Mouse (Mus musculus) midbrain, embryonic 13.5 days (tissue): ENCODE data around the gene Grhpr. TPM values are rescaled to one million over a fixed set of nuclear protein-coding genes. Genes with fewer than 3 reads are reported as not detected.
"Not testable (repeated sequence)": the region's sequence is repeated elsewhere in the genome, so short reads cannot be mapped to it uniquely, and the experiment has no call there.

ENCODE experiments used
- ATAC-seq: fragments of 200-750 bp; cut with Nextera tagmentation; 2 replicates; pipeline ENCODE4 v1.8.0; 2017; ENCODE audit warnings: mild to moderate bottlenecking, moderate TSS enrichment, moderate library complexity
- H3K27ac ChIP-seq: fragments of 300-500 bp; sonication (generic); 2 replicates; pipeline ENCODE4 v1.5.1; 2015; ENCODE audit warnings: inconsistent platforms, mild to moderate bottlenecking, moderate library complexity
- H3K27me3 ChIP-seq: fragments of 300-500 bp; sonication (generic); 2 replicates; pipeline ENCODE4 v1.6.1; 2015; ENCODE audit warnings: mild to moderate bottlenecking, inconsistent platforms
- H3K36me3 ChIP-seq: fragments of 300-500 bp; sonication (generic); 2 replicates; pipeline ENCODE4 v1.6.1; 2015; ENCODE audit warnings: mild to moderate bottlenecking, inconsistent platforms
- H3K4me1 ChIP-seq: fragments of 300-500 bp; sonication (generic); replicated peaks from 2 replicates; pipeline ENCODE4 v1.6.1; 2015; ENCODE audit warnings: inconsistent platforms
- H3K4me2 ChIP-seq: fragments of 300-500 bp; sonication (generic); replicated peaks from 2 replicates; pipeline ENCODE4 v1.6.1; 2015; ENCODE audit warnings: moderate library complexity, mild to moderate bottlenecking, inconsistent platforms
- H3K4me3 ChIP-seq: fragments of 300-500 bp; sonication (generic); replicated peaks from 2 replicates; pipeline ENCODE4 v1.5.1; 2015; ENCODE audit warnings: mild to moderate bottlenecking, inconsistent platforms
- H3K9ac ChIP-seq: fragments of 300-500 bp; sonication (generic); replicated peaks from 2 replicates; pipeline ENCODE4 v1.6.1; 2015; ENCODE audit warnings: mild to moderate bottlenecking, inconsistent platforms
- H3K9me3 ChIP-seq: fragments of 300-500 bp; sonication (generic); 2 replicates; pipeline ENCODE4 v1.6.1; 2016; ENCODE audit warnings: mild to moderate bottlenecking, inconsistent platforms
- WGBS: fragments of 180-500 bp; shearing (Covaris S2); methylation state at CpG from one replicate; pipeline ENCODE4 v1.1.7; 2015; 5-methylcytosine and 5-hydroxymethylcytosine counted together
- polyA plus RNA-seq: library from polyadenylated mRNA; unstranded; fragments of >200 nt; fragmentation: Nextera tagmentation; extraction: Ambion mirVana; gene quantifications from 2 replicates; pipeline ENCODE4 v1.2.1, GENCODE M21; 2015

The Grhpr gene
- polyA plus RNA-seq, 1 experiment from 2014 or later = 23.0 TPM

DNA sequence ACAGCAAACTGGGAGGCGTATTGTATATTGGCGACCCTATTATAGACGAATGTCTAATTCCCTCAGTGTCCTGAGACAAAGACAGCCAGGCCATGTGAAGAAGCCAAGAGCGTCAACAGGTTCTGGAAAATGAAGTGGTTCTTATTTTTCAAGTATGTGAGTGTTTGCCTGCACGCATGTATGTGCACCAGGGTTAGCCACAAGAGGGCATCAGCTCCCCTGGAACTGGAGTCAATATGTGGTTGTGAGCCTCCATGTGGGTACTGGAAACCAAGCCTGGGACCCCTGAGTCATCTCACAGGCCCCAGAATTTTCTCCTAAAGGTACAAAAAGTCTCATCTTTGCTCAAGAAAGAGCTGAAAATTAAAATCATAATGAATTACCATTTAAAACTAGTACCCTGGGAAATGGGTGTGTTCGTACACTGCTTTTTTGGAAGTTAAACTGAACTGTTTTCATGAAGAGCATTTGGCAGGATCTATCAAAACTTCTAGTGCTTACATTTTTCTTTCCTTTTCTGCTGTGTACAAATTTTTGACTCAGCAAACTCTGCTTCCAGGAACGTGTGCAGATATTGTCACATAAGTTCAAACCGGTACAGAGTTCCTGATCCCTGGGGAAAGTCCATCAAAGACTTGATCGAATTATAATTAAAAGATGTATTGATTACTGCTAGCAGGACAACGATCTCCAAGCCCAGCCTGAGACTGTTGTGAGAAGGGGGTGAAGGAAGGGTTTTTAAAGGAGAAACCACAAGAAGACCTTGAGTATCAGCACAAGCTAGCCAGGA is 4.1 kb upstream of the Grhpr start:
- Histone ChIP-seq H3K4me1 (peaks cover 22% of the 10 kb centered on the region), H3K9ac (no peak overlapping the region), H3K36me3 (no peaks in the 10 kb centered on the region), H3K27ac (no peak overlapping the region), H3K9me3 (no peaks in the 10 kb centered on the region), H3K4me2 (no peak overlapping the region), H3K4me3 (no peak overlapping the region), H3K27me3 (no peaks in the 10 kb centered on the region)
- 91% methylated on average over 10 of the region's 10 CpGs for WGBS
- ATAC-seq = no peak

DNA sequence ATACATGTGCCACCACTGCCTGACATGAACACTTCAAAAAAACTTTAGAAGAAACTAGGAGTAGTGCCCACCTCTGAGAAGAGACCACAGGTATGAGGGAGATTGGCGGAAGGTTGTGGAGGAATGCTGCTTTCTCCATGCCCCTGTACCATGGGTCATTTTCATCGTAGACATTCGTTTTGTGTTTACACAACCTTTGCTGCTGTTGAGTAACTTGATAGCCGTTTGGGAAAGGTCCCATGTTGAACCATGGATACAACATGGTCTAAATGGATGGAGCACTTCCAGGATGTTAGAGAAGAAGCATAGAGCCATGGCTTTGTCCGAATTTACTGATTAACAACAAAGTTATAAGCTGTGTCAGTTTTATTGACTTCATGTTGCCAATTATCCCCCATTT is 3.0 kb upstream of the Grhpr start:
- H3K9me3 ChIP-seq = no peaks in the 10 kb centered on the region
- WGBS = 81% methylated on average over 5 of the region's 5 CpGs
- no peak for ATAC-seq
- no peaks in the 10 kb centered on the region for H3K27me3 ChIP-seq
- peaks cover 30% of the 10 kb centered on the region for H3K4me1 ChIP-seq
- H3K4me3 ChIP-seq = no peak overlapping the region
- H3K36me3 ChIP-seq = no peaks in the 10 kb centered on the region
- no peak overlapping the region for H3K9ac ChIP-seq
- no peak overlapping the region for H3K4me2 ChIP-seq
- H3K27ac ChIP-seq = no peak overlapping the region

DNA sequence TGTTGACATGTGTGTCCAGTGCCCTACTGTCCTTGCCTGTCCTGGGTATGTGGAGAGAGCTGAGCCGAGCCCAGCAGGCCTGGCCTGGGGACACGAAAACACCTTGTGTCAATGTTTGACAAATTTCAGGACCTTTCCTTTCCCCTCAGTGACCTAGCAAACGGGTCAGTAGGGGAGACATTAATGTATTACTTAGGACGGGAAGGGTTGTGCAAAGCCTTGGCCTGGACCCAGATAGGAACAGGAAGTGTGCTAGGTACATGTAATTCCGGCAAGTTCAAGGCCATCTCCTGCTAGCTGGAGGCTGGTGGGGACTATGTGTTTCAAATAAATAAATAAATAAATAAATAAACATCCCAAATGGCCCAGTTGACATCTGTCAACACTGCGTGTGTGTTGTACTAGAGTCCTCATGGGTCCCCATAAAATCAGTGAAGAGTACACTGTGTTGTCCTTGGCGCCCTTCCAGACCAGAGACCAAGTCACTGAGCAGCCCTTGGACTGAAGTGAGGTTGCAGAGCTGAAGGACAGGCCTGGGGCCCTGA is 1.3 kb upstream of the Grhpr start:
- Histone ChIP-seq H3K9ac (no peak overlapping the region), H3K9me3 (no peaks in the 10 kb centered on the region), H3K27me3 (no peaks in the 10 kb centered on the region), H3K4me2 (no peak overlapping the region), H3K4me3 (no peak overlapping the region), H3K27ac (no peak overlapping the region), H3K4me1 (peaks cover 27% of the 10 kb centered on the region), H3K36me3 (0 out of 2 replicates have a peak, but pooled peaks cover 6% of the 10 kb centered on the region)
- WGBS = 88% methylated on average over 7 of the region's 7 CpGs
- ATAC-seq = no peak

DNA sequence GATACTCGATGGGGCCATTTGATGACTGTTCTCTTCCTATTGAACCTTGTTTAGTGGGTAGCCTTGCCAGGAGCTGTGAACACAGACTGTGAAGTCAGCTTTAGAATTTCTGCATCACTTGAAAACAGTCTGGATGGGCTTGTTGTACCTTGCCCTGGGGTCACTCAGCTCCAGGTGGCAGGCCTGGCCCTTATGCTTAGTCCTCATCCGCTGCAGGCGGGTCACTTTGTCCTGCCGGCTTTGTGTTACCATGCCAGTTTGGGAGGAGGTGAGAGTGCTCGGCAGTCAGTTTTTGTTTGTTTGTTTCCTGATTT is 736 bp downstream of the Grhpr start:
- Histone ChIP-seq H3K4me3 (peak overlapping the region; percentile 56), H3K4me2 (peak overlapping the region; percentile 85), H3K27me3 (no peaks in the 10 kb centered on the region), H3K9me3 (no peaks in the 10 kb centered on the region), H3K4me1 (peaks cover 27% of the 10 kb centered on the region), H3K36me3 (0 out of 2 replicates have a peak, but pooled peaks cover 7% of the 10 kb centered on the region), H3K9ac (0 out of 2 replicates have a peak overlapping the region, but pooled peaks have one; percentile 76), H3K27ac (no peak overlapping the region)
- 24% methylated on average over 5 of the region's 5 CpGs for WGBS
- ATAC-seq = no peak

DNA sequence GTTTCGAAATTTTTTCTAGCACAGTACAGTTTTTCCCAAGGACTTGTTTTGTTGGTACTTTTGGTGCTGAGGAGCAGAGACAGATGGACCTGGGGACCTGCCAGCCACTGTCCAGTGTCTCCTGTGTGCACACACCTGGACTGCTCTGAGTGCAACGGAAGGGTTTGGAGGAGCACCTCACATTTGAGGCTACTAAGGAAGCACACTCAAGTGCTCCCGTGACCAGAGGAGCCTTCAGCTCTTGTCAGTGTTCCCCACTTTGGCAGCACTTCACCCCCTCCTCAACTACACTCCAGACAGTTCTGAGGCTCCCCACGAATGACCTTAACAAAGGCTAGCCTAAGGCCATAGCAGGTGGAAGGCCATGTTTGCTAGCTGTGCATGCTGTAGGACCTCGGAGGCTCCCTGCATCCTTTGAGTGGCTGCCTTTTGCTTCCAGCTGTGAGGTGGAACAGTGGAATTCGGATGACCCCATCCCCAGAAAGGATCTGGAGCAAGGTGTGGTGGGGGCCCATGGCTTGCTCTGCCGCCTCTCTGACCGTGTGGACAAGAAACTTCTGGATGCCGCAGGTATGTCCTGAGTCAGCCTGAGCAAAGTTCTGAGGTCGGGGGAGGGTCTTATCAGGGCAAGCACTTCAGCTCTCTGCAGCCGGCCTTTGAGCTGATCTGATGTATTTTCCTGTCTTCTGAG is 1.4 kb downstream of the Grhpr start:
- H3K27me3 ChIP-seq = no peaks in the 10 kb centered on the region
- ATAC-seq = no peak
- no peak overlapping the region for H3K27ac ChIP-seq
- H3K4me1 ChIP-seq = peaks cover 27% of the 10 kb centered on the region
- H3K36me3 ChIP-seq = peaks cover 12% of the 10 kb centered on the region; the same call in 1 of the 2 replicates
- H3K4me2 ChIP-seq = peak overlapping the region; percentile 85; the same call in 1 of the 2 replicates
- H3K9me3 ChIP-seq = no peaks in the 10 kb centered on the region
- WGBS = 75% methylated on average over 11 of the region's 11 CpGs
- no peak overlapping the region for H3K9ac ChIP-seq
- no peak overlapping the region for H3K4me3 ChIP-seq

DNA sequence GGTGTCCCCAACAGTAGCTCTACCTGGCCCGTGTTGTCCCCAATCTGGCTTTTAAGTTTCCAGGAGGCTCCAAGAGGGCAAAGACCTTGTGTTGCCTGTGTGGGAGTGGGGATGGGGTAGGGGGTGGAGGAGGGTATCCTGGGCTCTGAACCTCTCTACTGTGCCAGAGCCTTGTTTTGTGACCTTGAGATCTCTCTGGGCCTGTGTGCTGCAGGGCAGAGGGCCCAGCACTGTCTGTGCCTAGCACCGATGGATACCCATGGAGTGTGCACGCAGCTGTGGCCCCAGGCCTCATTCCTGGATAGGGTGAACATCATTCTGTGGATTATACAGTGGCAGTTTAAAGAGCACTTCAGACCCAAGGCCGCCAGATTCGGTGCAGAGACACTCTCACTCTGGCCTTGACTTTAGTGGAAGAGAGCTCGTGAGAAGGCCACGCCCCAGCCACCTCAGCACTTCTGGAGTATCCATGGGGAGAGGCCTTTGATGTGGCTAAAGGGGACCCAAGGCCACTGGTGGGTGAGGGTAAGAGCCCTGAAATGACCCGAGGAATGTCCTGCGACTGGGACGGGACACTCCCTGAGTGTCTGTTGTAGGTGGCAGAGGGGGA is 2.0 kb downstream of the Grhpr start:
- 90% methylated on average over 10 of the region's 10 CpGs for WGBS
- Histone ChIP-seq H3K4me3 (no peak overlapping the region), H3K4me2 (no peak overlapping the region), H3K27ac (no peak overlapping the region), H3K27me3 (no peaks in the 10 kb centered on the region), H3K36me3 (peaks cover 17% of the 10 kb centered on the region), H3K4me1 (peaks cover 27% of the 10 kb centered on the region), H3K9me3 (no peaks in the 10 kb centered on the region), H3K9ac (no peak overlapping the region)
- ATAC-seq = no peak

DNA sequence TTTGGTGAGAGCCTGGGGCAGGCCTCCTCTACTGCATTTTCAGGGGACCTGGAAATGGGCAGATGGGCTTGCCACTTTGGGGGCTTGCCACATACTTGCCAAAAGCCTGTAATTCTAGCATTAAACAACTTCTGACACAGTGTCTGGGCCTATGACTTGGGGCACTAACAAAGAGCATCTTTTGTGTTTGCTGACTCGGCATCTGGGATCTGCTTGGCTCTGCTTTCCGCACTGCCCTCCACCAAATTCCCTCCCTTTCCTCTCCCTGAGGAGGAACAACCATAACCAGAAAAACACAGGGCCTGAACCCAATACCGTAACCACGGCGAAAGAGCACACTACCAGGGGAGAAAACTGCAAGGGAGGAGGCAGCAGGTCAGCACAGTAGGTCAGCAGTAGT is 9.4 kb downstream of the Grhpr start:
- 87% methylated on average over 5 of the region's 5 CpGs for WGBS

DNA sequence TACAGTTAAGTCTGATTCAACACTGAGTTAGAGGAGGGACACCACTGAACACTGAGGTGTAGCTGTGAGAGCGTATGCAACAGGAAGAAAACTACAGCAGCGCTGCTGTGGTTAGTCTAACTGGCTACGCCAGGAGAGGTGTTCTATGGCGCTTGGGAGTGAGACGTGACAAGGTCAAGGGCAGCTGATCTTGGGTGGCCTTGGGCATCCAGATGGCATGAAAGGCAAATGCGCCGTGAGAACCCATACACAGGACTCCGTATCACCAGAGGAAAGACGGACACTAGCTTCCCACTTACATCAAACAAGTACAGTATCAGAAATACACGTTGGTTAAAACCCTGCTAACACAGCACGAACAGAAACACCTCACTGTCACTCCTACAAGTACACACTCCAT is 11.1 kb downstream of the Grhpr start:
- not testable (repeated sequence) for H3K27me3 ChIP-seq, H3K9me3 ChIP-seq, H3K4me3 ChIP-seq, H3K4me2 ChIP-seq, H3K9ac ChIP-seq, ATAC-seq, H3K27ac ChIP-seq
- Histone ChIP-seq H3K36me3 (peaks cover 65% of the 10 kb centered on the region), H3K4me1 (peaks cover 12% of the 10 kb centered on the region)
- WGBS = 93% methylated on average over 11 of the region's 11 CpGs

More for the DNA sequence above, 9.4 kb downstream of the Grhpr start:
- H3K4me2 ChIP-seq = no peak overlapping the region
- H3K27ac ChIP-seq = no peak overlapping the region
- peaks cover under 1% of the 10 kb centered on the region; the same call in 1 of the 2 replicates for H3K4me1 ChIP-seq
- H3K27me3 ChIP-seq = no peaks in the 10 kb centered on the region
- no peak overlapping the region for H3K4me3 ChIP-seq
- H3K36me3 ChIP-seq = peaks cover 68% of the 10 kb centered on the region
- no peaks in the 10 kb centered on the region for H3K9me3 ChIP-seq
- ATAC-seq = no peak
- H3K9ac ChIP-seq = no peak overlapping the region

DNA sequence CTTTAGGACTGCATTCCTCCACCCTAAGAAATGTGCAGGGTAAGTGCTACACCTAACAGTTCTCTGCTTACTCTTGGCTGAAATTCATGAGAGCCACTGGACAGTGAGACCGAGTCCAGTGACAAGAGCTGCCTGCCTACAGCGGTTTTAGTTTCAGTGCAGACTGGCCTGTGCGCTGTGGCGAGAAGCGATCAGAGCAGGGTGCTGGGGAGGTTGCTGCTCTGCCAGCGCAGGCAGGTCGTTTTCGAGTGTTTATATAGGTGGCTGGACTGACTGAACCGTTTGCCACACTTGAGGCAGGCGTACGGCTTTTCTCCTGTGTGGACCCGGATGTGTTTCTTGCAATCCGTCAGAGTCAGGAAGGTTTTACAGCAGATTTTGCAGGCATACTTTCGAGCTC is 12.0 kb downstream of the Grhpr start:
- H3K9ac ChIP-seq, H3K4me3 ChIP-seq, ATAC-seq, H3K9me3 ChIP-seq, H3K27ac ChIP-seq, H3K4me2 ChIP-seq, H3K27me3 ChIP-seq: not testable (repeated sequence)
- Histone ChIP-seq H3K36me3 (peaks cover 59% of the 10 kb centered on the region), H3K4me1 (peaks cover 16% of the 10 kb centered on the region)
- WGBS = 93% methylated on average over 14 of the region's 14 CpGs

DNA sequence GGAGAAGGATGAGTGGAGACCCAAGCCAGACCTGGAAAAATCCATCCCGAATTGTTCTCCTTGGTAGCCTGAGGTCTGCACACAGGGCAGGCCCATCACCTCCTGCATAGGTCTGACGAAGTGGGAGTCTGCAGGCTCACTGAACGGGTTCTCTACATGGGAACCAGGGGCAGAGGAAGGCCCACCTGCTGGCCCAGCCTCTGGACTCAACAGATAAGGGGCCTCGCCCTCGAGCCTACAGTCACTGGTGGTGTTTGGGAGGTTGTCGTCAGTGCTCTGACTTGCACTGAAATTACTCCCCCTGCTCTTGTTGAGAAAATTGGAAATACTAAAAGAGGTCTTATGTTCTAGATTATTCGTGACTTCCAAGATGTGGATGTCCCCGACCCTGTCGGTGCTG is 12.7 kb downstream of the Grhpr start:
- ATAC-seq = no peak
- no peak overlapping the region for H3K27ac ChIP-seq
- H3K4me1 ChIP-seq = peaks cover 16% of the 10 kb centered on the region
- H3K9me3 ChIP-seq = no peaks in the 10 kb centered on the region
- WGBS = 93% methylated on average over 9 of the region's 9 CpGs
- no peak overlapping the region for H3K4me2 ChIP-seq
- H3K36me3 ChIP-seq = peaks cover 53% of the 10 kb centered on the region
- H3K4me3 ChIP-seq = no peak overlapping the region
- H3K9ac ChIP-seq = no peak overlapping the region
- no peaks in the 10 kb centered on the region for H3K27me3 ChIP-seq

DNA sequence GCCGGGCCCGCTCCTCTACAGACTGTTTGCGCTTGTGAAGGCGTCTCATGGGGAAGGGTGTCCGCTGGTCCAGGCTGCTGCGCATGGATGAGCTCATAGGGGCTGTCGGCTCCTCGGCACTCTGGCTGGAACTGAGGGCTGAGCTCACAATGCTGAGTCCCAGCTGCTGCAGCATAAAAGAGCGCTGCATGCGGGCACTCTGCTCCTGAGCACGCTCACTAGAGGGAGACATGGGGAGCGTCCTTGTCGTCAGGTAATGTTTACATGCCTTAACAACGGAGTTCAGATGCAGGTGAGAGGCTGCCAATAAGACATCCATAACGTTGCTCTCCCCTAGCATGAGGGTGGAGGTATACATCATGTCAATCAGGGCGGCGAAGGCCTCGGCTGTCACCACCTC is 13.6 kb downstream of the Grhpr start:
- Histone ChIP-seq H3K36me3 (peaks cover 44% of the 10 kb centered on the region), H3K27me3 (no peaks in the 10 kb centered on the region), H3K9ac (no peak overlapping the region), H3K4me1 (peaks cover 16% of the 10 kb centered on the region), H3K4me3 (no peak overlapping the region), H3K9me3 (no peaks in the 10 kb centered on the region), H3K27ac (no peak overlapping the region), H3K4me2 (no peak overlapping the region)
- 86% methylated on average over 18 of the region's 18 CpGs for WGBS
- peak; percentile 30; the same call in 1 of the 2 replicates for ATAC-seq

DNA sequence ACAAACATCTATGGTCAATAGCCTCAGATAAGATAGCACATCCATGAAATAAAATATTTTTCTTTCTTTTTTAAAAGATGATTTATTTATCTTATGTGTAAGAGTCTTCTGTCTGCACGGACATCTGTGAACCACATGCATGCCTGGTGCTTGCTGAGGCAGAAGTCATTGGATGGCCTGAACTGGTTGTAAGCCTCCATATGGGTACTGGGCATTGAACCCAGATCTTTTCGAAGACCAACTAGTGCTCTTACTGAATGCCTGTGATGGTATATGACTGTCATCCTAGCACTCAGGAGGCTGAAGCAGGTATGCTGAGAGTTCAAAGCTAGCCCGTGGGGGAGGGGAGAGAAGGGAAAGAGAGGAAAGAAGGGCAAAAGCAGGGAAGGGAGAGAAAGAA is 16.9 kb downstream of the Grhpr start:
- WGBS = 74% methylated on average over 3 of the region's 3 CpGs
- Histone ChIP-seq H3K4me2 (no peak overlapping the region), H3K4me1 (peaks cover 16% of the 10 kb centered on the region), H3K27me3 (no peaks in the 10 kb centered on the region), H3K27ac (no peak overlapping the region), H3K9me3 (no peaks in the 10 kb centered on the region), H3K4me3 (no peak overlapping the region), H3K36me3 (peaks cover 21% of the 10 kb centered on the region), H3K9ac (no peak overlapping the region)
- no peak for ATAC-seq
